Mouse (Mus musculus): ENCODE data around the gene Anks4b. TPM values are rescaled to one million over a fixed set of nuclear protein-coding genes. Genes with fewer than 3 reads are reported as not detected.

Anks4b gene
- polyA plus RNA-seq, 2 experiments from 2014 or later = not detected

- no peak for ATAC-seq
Observed at GRCm38 (mm10) chr7:120189369-120190149, 15.9 kb downstream of the Anks4b start.

- ATAC-seq = no peak
Observed at GRCm38 (mm10) chr7:120190150-120190665, 16.6 kb downstream of the Anks4b start.

GRCm38 (mm10) chr7:120192207-120192606 lies 18.5 kb downstream of the Anks4b start:
- no peak for ATAC-seq

- no peak for ATAC-seq
Observed at GRCm38 (mm10) chr7:120192816-120193215, 19.2 kb downstream of the Anks4b start.

- no peak for ATAC-seq
Observed at GRCm38 (mm10) chr7:120195207-120195606, 21.5 kb downstream of the Anks4b start.

- no peak for ATAC-seq
Observed at GRCm38 (mm10) chr7:120201231-120201744, 27.6 kb downstream of the Anks4b start.

- ATAC-seq = no peak
Observed at GRCm38 (mm10) chr7:120201771-120202170, 28.1 kb downstream of the Anks4b start, which contains the start of gene Crym. TSS of gene Crym (minus strand) at chr7:120202111.

- ATAC-seq = no peak
Observed at GRCm38 (mm10) chr7:120203789-120204188, 30.1 kb downstream of the Anks4b start, which contains the start of gene Abca14. TSS of gene Abca14 (plus strand) at chr7:120203961.

GRCm38 (mm10) chr7:120205989-120206388 lies 32.3 kb downstream of the Anks4b start:
- no peak for ATAC-seq

- no peak for ATAC-seq
Observed at GRCm38 (mm10) chr7:120228541-120228940, 54.9 kb downstream of the Anks4b start.

Other genes with a start within 250 kb of the Anks4b start
- gene Dnah3, start 78.6 kb upstream of the Anks4b start, polyA plus RNA-seq (2017; shearing (Covaris generic)) = not detected
- 10 to 100 TPM in 1 of 2 experiments, 1 to 10 TPM in 1; 9.2 to 10.3 TPM for gene Tmem159, start 71.5 kb upstream of the Anks4b start, polyA plus RNA-seq (2017; shearing (Covaris generic))
- not detected for gene Zp2, start 28.6 kb upstream of the Anks4b start, polyA plus RNA-seq (2017; shearing (Covaris generic))
- not detected for gene Crym, start 28.3 kb downstream of the Anks4b start, polyA plus RNA-seq (2017; shearing (Covaris generic))
- not detected for gene Abca14, start 30.1 kb downstream of the Anks4b start, polyA plus RNA-seq (2017; shearing (Covaris generic))
- not detected for gene Abca15, start 154.8 kb downstream of the Anks4b start, polyA plus RNA-seq (2017; shearing (Covaris generic))
- not detected for gene Abca16, start 235.8 kb downstream of the Anks4b start, polyA plus RNA-seq (2017; shearing (Covaris generic))

All from CD4-positive, CD25-positive, alpha-beta regulatory T cell, adult 4 months (primary cell).